Mouse (Mus musculus): ENCODE measurements around the gene Omg. TPM values are rescaled to one million over a fixed set of nuclear protein-coding genes. Genes with fewer than 3 reads are reported as not detected.
A peak's percentile ranks its signal among the peaks of the same experiment; 100 is the strongest.

Omg gene
- polyA plus RNA-seq, 1 experiment from 2014 or later = 0.66 TPM

DNA sequence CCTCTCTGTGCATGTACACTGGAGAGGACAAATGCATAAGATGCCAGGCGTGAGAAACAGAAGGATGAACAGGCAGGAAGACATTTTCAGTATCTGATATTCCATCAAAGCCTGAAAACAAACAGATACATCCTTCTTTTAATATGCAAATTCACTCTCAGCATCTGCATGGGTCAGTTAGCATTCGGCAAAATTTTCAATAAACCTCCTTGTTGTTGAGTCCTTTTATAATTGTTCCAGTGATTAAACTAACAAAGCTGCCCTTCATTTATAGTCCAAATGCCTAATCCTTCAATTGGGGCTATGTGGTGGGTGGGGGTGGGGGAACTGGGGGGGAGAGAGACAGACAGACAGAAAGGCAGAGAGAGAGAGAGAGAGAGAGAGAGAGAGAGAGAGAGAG lies 967 bp downstream of the Omg start:
- WGBS = 72% methylated on average over 2 of the region's 2 CpGs
- Histone ChIP-seq H3K9me3 (ENCODE audit: control insufficient read depth, low read length) (no peaks in the 10 kb centered on the region), H3K4me1 (replicated peaks; ENCODE audit: control insufficient read depth, insufficient read depth, low read length) (no peaks in the 10 kb centered on the region), H3K27me3 (replicated peaks; ENCODE audit: control insufficient read depth, insufficient read depth, low read length) (no peaks in the 10 kb centered on the region), H3K27ac (ENCODE audit: low read depth) (no peak overlapping the region), H3K4me2 (ENCODE audit: low read length) (no peak overlapping the region), H3K36me3 (ENCODE audit: control insufficient read depth, insufficient read depth, low read length) (no peaks in the 10 kb centered on the region), H3K4me3 (ENCODE audit: low read depth, low read length) (no peak overlapping the region), H3K9ac (ENCODE audit: low read length) (no peak overlapping the region)
- DNase-seq (ENCODE audit: low spot score) (no peak), ATAC-seq (replicated peaks; ENCODE audit: low FRiP score, low TSS enrichment, low read depth) (no peak)

DNA sequence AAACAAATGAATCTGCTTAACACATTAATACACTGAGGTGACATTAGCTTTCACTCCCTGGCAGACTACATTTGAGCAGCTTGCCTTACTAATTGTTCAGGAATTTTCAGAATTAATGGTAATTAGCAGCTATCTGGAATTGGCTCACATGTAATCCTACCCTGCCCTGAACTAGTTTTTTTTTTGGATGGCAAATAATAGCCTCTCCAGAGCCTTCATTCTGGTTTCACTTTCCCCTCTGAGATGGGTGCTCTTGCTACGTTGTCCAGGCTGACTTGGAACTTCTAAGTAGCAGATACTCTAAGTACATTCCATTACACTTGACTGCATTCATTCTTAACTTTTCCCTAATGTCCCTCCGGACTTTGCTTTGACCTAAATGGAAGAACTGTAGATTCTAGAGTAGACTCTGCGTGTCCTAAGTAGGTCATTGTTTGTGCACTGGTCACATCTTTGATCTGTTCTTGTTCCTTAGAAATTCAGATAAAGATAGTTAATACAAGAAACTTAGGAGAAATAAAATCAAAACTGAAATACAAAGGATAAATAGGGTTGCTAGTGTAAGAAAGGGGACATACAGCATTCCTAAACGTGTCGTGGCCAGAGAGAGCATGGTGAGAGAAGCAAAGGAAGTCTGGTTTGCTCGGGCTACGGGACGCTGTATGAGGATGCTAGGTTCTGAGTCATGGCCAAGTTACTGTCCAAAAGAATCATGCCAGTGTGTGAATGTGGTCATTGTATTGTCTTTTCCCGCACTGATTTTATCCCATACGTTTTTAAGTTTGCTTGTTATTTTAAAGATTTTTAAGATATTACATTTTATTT lies 8.7 kb downstream of the Omg start:
- 87% methylated on average over 10 of the region's 10 CpGs for WGBS
- no peak for DNase-seq (ENCODE audit: low spot score)
- no peak for ATAC-seq (replicated peaks; ENCODE audit: low FRiP score, low TSS enrichment, low read depth)

DNA sequence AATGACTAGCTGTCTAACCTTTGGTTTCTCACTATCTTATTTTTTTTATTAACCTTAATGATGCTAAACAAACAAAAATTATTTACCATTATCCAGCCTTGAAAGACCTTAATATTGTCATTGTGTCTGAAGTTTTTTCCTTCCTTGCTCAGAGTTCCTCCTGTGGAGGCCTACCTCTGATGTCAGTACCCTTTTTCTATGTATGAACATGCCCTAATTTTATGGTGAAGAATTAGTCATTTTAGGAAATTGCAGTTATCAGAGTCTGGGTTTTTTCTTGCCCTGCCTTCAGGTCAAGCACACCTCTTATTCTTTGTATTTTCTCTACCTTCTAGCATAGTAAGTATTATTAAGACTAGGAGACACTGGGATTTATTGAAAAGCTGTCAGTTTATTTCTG lies 19.2 kb downstream of the Omg start:
- Histone ChIP-seq H3K27ac (ENCODE audit: low read depth) (no peak overlapping the region), H3K4me2 (ENCODE audit: low read length) (no peak overlapping the region), H3K9ac (ENCODE audit: low read length) (no peak overlapping the region), H3K36me3 (ENCODE audit: control insufficient read depth, insufficient read depth, low read length) (peaks cover 23% of the 10 kb centered on the region), H3K4me1 (replicated peaks; ENCODE audit: control insufficient read depth, insufficient read depth, low read length) (0 out of 2 replicates have a peak, but pooled peaks cover 5% of the 10 kb centered on the region), H3K9me3 (ENCODE audit: control insufficient read depth, low read length) (no peaks in the 10 kb centered on the region), H3K27me3 (replicated peaks; ENCODE audit: control insufficient read depth, insufficient read depth, low read length) (no peaks in the 10 kb centered on the region), H3K4me3 (ENCODE audit: low read depth, low read length) (no peak overlapping the region)
- DNase-seq (ENCODE audit: low spot score) (no peak), ATAC-seq (replicated peaks; ENCODE audit: low FRiP score, low TSS enrichment, low read depth) (no peak)

More for the DNA sequence above, 8.7 kb downstream of the Omg start:
- Histone ChIP-seq H3K27me3 (replicated peaks; ENCODE audit: control insufficient read depth, insufficient read depth, low read length) (no peaks in the 10 kb centered on the region), H3K36me3 (ENCODE audit: control insufficient read depth, insufficient read depth, low read length) (0 out of 2 replicates have a peak, but pooled peaks cover 7% of the 10 kb centered on the region), H3K4me3 (ENCODE audit: low read depth, low read length) (no peak overlapping the region), H3K9me3 (ENCODE audit: control insufficient read depth, low read length) (no peaks in the 10 kb centered on the region), H3K4me2 (ENCODE audit: low read length) (no peak overlapping the region), H3K9ac (ENCODE audit: low read length) (no peak overlapping the region), H3K4me1 (replicated peaks; ENCODE audit: control insufficient read depth, insufficient read depth, low read length) (no peaks in the 10 kb centered on the region), H3K27ac (ENCODE audit: low read depth) (no peak overlapping the region)

DNA sequence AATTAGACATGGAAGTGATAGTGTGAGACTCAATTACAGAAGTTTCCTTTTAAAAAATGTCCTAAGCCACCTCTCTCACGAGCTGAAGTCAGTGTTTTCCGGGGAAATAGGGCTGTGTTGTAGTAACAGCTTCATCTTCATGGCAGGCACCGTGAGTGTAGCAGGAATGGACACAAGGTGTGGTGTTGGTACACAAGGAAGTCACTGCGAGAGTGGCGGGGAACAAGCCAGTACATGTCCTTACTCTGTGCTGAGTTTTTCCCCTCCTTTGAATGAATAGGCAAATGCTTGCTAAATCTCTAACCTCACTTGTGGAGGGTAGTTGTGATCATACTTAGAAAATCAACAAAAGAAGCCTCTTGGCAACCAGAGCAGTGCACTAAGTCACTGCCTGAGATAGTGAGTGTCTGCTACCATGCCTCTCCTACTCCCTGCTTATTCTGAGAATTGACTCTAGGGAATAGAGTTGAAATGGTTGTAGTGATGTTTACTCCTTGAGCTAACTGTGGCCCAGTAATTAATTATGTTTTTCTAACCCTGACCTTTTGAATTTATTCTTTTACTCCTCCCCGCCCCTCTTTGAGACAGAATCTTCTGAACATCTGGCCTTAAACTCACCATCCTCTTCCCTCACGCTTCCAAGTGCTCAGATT lies 19.9 kb downstream of the Omg start:
- Histone ChIP-seq H3K4me2 (ENCODE audit: low read length) (no peak overlapping the region), H3K27ac (ENCODE audit: low read depth) (peak overlapping the region; percentile 27; the same call in 1 of the 2 replicates), H3K4me3 (ENCODE audit: low read depth, low read length) (no peak overlapping the region), H3K4me1 (replicated peaks; ENCODE audit: control insufficient read depth, insufficient read depth, low read length) (0 out of 2 replicates have a peak, but pooled peaks cover 1% of the 10 kb centered on the region), H3K36me3 (ENCODE audit: control insufficient read depth, insufficient read depth, low read length) (peaks cover 23% of the 10 kb centered on the region), H3K9ac (ENCODE audit: low read length) (no peak overlapping the region), H3K9me3 (ENCODE audit: control insufficient read depth, low read length) (no peaks in the 10 kb centered on the region), H3K27me3 (replicated peaks; ENCODE audit: control insufficient read depth, insufficient read depth, low read length) (no peaks in the 10 kb centered on the region)
- 73% methylated on average over 7 of the region's 7 CpGs for WGBS
- DNase-seq (ENCODE audit: low spot score) = no peak
- no peak for ATAC-seq (replicated peaks; ENCODE audit: low FRiP score, low TSS enrichment, low read depth)

DNA sequence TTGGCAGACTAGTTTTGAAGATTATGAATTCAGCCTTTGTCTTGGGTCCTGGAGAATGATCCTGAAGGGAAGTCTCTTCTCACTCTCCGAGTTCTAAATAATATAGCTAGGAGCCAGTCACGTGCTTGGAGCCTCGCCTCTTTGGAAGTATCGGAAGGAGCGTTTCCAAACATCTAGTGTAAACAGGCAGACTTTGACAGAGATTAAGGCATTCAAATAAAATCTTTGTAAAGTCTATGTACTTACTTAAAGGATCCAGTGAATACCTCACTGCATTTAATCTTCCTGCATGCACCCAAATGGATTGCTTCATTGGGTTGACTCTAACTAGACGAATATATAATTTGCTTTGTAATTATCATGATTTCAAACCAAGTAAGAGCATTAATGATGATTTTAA lies 20.5 kb downstream of the Omg start:
- H3K4me3 ChIP-seq (ENCODE audit: low read depth, low read length) = no peak overlapping the region
- H3K4me2 ChIP-seq (ENCODE audit: low read length) = no peak overlapping the region
- H3K9me3 ChIP-seq (ENCODE audit: control insufficient read depth, low read length) = no peaks in the 10 kb centered on the region
- 67% methylated on average over 6 of the region's 6 CpGs for WGBS
- no peaks in the 10 kb centered on the region for H3K4me1 ChIP-seq (replicated peaks; ENCODE audit: control insufficient read depth, insufficient read depth, low read length)
- H3K27ac ChIP-seq (ENCODE audit: low read depth) = no peak overlapping the region
- no peaks in the 10 kb centered on the region for H3K27me3 ChIP-seq (replicated peaks; ENCODE audit: control insufficient read depth, insufficient read depth, low read length)
- peaks cover 27% of the 10 kb centered on the region for H3K36me3 ChIP-seq (ENCODE audit: control insufficient read depth, insufficient read depth, low read length)
- DNase-seq (ENCODE audit: low spot score) (no peak), ATAC-seq (replicated peaks; ENCODE audit: low FRiP score, low TSS enrichment, low read depth) (no peak)
- no peak overlapping the region for H3K9ac ChIP-seq (ENCODE audit: low read length)

DNA sequence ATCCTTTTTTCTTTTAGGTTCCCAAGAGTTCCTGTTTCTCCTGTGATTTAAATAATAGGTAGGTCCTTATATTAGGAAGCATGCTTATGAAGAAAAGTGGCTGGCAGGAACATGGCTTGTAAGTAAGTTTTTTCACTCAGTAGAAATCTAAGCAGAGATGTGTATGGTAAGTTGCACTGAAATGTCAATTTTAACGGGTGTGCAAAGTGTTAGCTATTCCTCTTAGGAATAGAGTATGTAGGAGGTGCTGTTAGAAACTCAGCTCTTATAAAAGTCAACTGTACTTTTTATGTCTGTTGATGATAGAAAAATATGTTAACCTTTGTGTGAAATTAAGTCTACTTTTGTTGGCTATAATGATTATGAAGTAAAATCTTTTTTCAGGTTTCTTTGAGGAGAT lies 35.8 kb downstream of the Omg start:
- no peaks in the 10 kb centered on the region for H3K4me1 ChIP-seq (replicated peaks; ENCODE audit: control insufficient read depth, insufficient read depth, low read length)
- H3K4me2 ChIP-seq (ENCODE audit: low read length) = no peak overlapping the region
- DNase-seq (ENCODE audit: low spot score) (no peak), ATAC-seq (replicated peaks; ENCODE audit: low FRiP score, low TSS enrichment, low read depth) (no peak)
- H3K27ac ChIP-seq (ENCODE audit: low read depth) = no peak overlapping the region
- H3K4me3 ChIP-seq (ENCODE audit: low read depth, low read length) = no peak overlapping the region
- H3K27me3 ChIP-seq (replicated peaks; ENCODE audit: control insufficient read depth, insufficient read depth, low read length) = no peaks in the 10 kb centered on the region
- no peak overlapping the region for H3K9ac ChIP-seq (ENCODE audit: low read length)
- H3K9me3 ChIP-seq (ENCODE audit: control insufficient read depth, low read length) = no peaks in the 10 kb centered on the region
- peaks cover 62% of the 10 kb centered on the region for H3K36me3 ChIP-seq (ENCODE audit: control insufficient read depth, insufficient read depth, low read length)
- 79% methylated on average over 1 of the region's 1 CpGs for WGBS

GRCm38 (mm10) chr11:79460756-79461450 lies 43.0 kb downstream of the Omg start:
- Histone ChIP-seq H3K4me1 (replicated peaks; ENCODE audit: control insufficient read depth, insufficient read depth, low read length) (no peaks in the 10 kb centered on the region), H3K4me3 (ENCODE audit: low read depth, low read length) (no peak overlapping the region), H3K9me3 (ENCODE audit: control insufficient read depth, low read length) (no peaks in the 10 kb centered on the region), H3K9ac (ENCODE audit: low read length) (no peak overlapping the region), H3K27ac (ENCODE audit: low read depth) (no peak overlapping the region), H3K27me3 (replicated peaks; ENCODE audit: control insufficient read depth, insufficient read depth, low read length) (no peaks in the 10 kb centered on the region), H3K36me3 (ENCODE audit: control insufficient read depth, insufficient read depth, low read length) (peaks cover 56% of the 10 kb centered on the region), H3K4me2 (ENCODE audit: low read length) (no peak overlapping the region)
- DNase-seq (ENCODE audit: low spot score) (no peak), ATAC-seq (replicated peaks; ENCODE audit: low FRiP score, low TSS enrichment, low read depth) (no peak)
- WGBS = 82% methylated on average over 3 of the region's 3 CpGs

DNA sequence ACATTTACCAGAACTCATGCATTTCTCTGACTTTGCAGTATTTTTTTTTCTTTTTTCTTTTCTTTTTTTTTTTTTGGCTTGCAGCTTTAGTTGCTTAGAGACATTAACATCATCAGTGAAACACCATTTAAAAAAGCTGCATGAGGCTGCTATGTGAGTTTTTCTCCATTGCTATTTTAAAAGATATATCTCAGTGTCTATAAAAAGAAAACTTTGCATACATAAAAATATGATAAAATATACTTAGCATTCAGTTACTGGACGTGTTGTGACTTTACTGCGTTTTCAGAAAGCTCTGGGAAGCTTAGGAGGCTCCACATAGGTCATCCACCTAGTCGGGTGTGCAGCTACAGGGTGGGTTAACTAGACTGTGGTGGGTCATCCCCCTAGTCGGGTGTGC lies 44.0 kb downstream of the Omg start:
- H3K27me3 ChIP-seq (replicated peaks; ENCODE audit: control insufficient read depth, insufficient read depth, low read length) = no peaks in the 10 kb centered on the region
- no peak overlapping the region for H3K4me2 ChIP-seq (ENCODE audit: low read length)
- H3K4me3 ChIP-seq (ENCODE audit: low read depth, low read length) = no peak overlapping the region
- no peak for DNase-seq (ENCODE audit: low spot score)
- no peaks in the 10 kb centered on the region for H3K9me3 ChIP-seq (ENCODE audit: control insufficient read depth, low read length)
- H3K27ac ChIP-seq (ENCODE audit: low read depth) = no peak overlapping the region
- H3K36me3 ChIP-seq (ENCODE audit: control insufficient read depth, insufficient read depth, low read length) = peaks cover 55% of the 10 kb centered on the region
- 84% methylated on average over 4 of the region's 4 CpGs for WGBS
- H3K4me1 ChIP-seq (replicated peaks; ENCODE audit: control insufficient read depth, insufficient read depth, low read length) = no peaks in the 10 kb centered on the region
- no peak for ATAC-seq (replicated peaks; ENCODE audit: low FRiP score, low TSS enrichment, low read depth)
- no peak overlapping the region for H3K9ac ChIP-seq (ENCODE audit: low read length)
